Mouse (Mus musculus): Measurements from ENCODE around the gene Nos2. TPM values are rescaled to one million over a fixed set of nuclear protein-coding genes. Genes with fewer than 3 reads are reported as not detected.
"Not testable (repeated sequence)": the region's sequence is repeated elsewhere in the genome, so short reads cannot be mapped to it uniquely, and the experiment has no call there.

Nos2 gene
- polyA plus RNA-seq, 1 experiment = 1.5 TPM

DNA sequence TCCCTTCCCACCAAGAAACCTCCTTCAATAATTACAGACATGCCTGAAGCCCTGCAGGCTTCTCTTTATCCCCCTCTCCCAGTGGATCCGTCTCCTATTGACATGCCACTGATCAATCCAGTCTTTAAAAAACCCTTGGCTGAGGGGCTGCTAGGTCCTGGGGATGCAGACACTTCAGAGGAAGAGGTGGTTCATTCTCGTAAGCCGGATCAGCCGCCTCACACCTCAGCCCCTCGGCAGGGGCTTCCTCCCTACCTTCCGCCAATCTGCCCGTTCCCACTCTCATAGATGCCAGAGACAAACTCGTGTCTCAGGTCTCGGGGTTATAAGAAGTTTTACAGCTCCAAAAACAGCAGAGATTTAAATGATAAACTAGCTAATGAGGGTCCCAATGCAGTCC, 69.5 kb downstream of the Nos2 start:
- H3K27me3 ChIP-seq (replicated peaks; ENCODE audit: control insufficient read depth, insufficient read depth, low read length) = no peaks in the 10 kb centered on the region
- H3K36me3 ChIP-seq (ENCODE audit: control insufficient read depth, insufficient read depth, low read length) = no peaks in the 10 kb centered on the region
- H3K4me1 ChIP-seq (ENCODE audit: control insufficient read depth, insufficient read depth, low read length) = no peaks in the 10 kb centered on the region
- DNase-seq = no peak
- H3K27ac ChIP-seq (ENCODE audit: insufficient read depth, low read depth, low read length) = no peak overlapping the region
- TF ChIP-seq CTCF (conservative IDR thresholded peaks at IDR 0.05; ENCODE audit: insufficient read depth, insufficient read length, low read depth, low read length) (no peak), POLR2A (IDR thresholded peaks at IDR 0.05; ENCODE audit: low read depth, low read length) (no peak)
- WGBS = 94% methylated on average over 9 of the region's 9 CpGs
- no peak overlapping the region for H3K4me3 ChIP-seq (ENCODE audit: insufficient read depth, low read depth, low read length)

- not testable (repeated sequence) for H3K36me3 ChIP-seq (ENCODE audit: control insufficient read depth, insufficient read depth, low read length); H3K4me1 ChIP-seq (ENCODE audit: control insufficient read depth, insufficient read depth, low read length); H3K27ac ChIP-seq (ENCODE audit: insufficient read depth, low read depth, low read length); H3K27me3 ChIP-seq (replicated peaks; ENCODE audit: control insufficient read depth, insufficient read depth, low read length); DNase-seq; H3K4me3 ChIP-seq (ENCODE audit: insufficient read depth, low read depth, low read length)
- 82% methylated on average over 5 of the region's 5 CpGs for WGBS
Measured at GRCm38 (mm10) chr11:78990875-78991543, 70.4 kb downstream of the Nos2 start.

- Histone ChIP-seq H3K27me3 (replicated peaks; ENCODE audit: control insufficient read depth, insufficient read depth, low read length) (no peaks in the 10 kb centered on the region), H3K4me1 (ENCODE audit: control insufficient read depth, insufficient read depth, low read length) (no peaks in the 10 kb centered on the region), H3K27ac (ENCODE audit: insufficient read depth, low read depth, low read length) (no peak overlapping the region), H3K4me3 (ENCODE audit: insufficient read depth, low read depth, low read length) (no peak overlapping the region), H3K36me3 (ENCODE audit: control insufficient read depth, insufficient read depth, low read length) (no peaks in the 10 kb centered on the region)
- TF ChIP-seq CTCF (conservative IDR thresholded peaks at IDR 0.05; ENCODE audit: insufficient read depth, insufficient read length, low read depth, low read length) (no peak), POLR2A (IDR thresholded peaks at IDR 0.05; ENCODE audit: low read depth, low read length) (no peak)
- WGBS = 56% methylated on average over 6 of the region's 6 CpGs
- no peak for DNase-seq
Measured at GRCm38 (mm10) chr11:78999118-78999517, 78.5 kb downstream of the Nos2 start.

GRCm38 (mm10) chr11:79001871-79002270, 81.3 kb downstream of the Nos2 start:
- no peaks in the 10 kb centered on the region for H3K4me1 ChIP-seq (ENCODE audit: control insufficient read depth, insufficient read depth, low read length)
- WGBS = 95% methylated on average over 4 of the region's 4 CpGs
- no peaks in the 10 kb centered on the region for H3K36me3 ChIP-seq (ENCODE audit: control insufficient read depth, insufficient read depth, low read length)
- no peaks in the 10 kb centered on the region for H3K27me3 ChIP-seq (replicated peaks; ENCODE audit: control insufficient read depth, insufficient read depth, low read length)
- H3K27ac ChIP-seq (ENCODE audit: insufficient read depth, low read depth, low read length) = no peak overlapping the region
- no peak for DNase-seq
- TF ChIP-seq POLR2A (IDR thresholded peaks at IDR 0.05; ENCODE audit: low read depth, low read length) (no peak), CTCF (conservative IDR thresholded peaks at IDR 0.05; ENCODE audit: insufficient read depth, insufficient read length, low read depth, low read length) (no peak)
- no peak overlapping the region for H3K4me3 ChIP-seq (ENCODE audit: insufficient read depth, low read depth, low read length)

DNA sequence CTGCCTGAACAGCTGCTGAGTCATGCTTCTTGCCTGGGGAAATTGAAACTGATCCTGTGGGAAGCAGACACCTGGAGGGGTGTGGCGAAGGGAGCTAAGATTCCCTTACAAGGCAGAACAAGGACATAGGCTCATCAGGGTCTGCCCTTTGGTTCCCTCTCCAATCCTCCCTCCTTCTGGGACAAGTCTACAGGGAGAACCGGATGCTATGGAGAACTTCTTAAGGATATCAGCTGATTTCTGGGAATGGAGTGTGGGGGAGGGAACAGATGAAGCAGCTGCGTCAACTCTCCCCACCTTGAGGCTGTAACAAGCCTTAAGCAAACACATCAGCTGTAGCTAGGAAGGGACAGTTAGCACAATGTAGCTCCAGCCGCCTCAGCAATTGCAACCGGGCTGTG, 82.0 kb downstream of the Nos2 start:
- TF ChIP-seq POLR2A (IDR thresholded peaks at IDR 0.05; ENCODE audit: low read depth, low read length) (no peak), CTCF (conservative IDR thresholded peaks at IDR 0.05; ENCODE audit: insufficient read depth, insufficient read length, low read depth, low read length) (no peak)
- DNase-seq = peak; percentile 18
- 54% methylated on average over 5 of the region's 5 CpGs for WGBS
- Histone ChIP-seq H3K36me3 (ENCODE audit: control insufficient read depth, insufficient read depth, low read length) (no peaks in the 10 kb centered on the region), H3K27ac (ENCODE audit: insufficient read depth, low read depth, low read length) (no peak overlapping the region), H3K4me1 (ENCODE audit: control insufficient read depth, insufficient read depth, low read length) (no peaks in the 10 kb centered on the region), H3K4me3 (ENCODE audit: insufficient read depth, low read depth, low read length) (no peak overlapping the region), H3K27me3 (replicated peaks; ENCODE audit: control insufficient read depth, insufficient read depth, low read length) (no peaks in the 10 kb centered on the region)

- TF ChIP-seq POLR2A (IDR thresholded peaks at IDR 0.05; ENCODE audit: low read depth, low read length) (no peak), CTCF (conservative IDR thresholded peaks at IDR 0.05; ENCODE audit: insufficient read depth, insufficient read length, low read depth, low read length) (no peak)
- no peak overlapping the region for H3K4me3 ChIP-seq (ENCODE audit: insufficient read depth, low read depth, low read length)
- WGBS = 62% methylated on average over 11 of the region's 11 CpGs
Measured at GRCm38 (mm10) chr11:79003053-79003768, 82.6 kb downstream of the Nos2 start.

GRCm38 (mm10) chr11:79003769-79004638, 83.4 kb downstream of the Nos2 start:
- 72% methylated on average over 10 of the region's 10 CpGs for whole genome bisulfite sequencing
- Histone ChIP-seq H3K4me1 (ENCODE audit: control insufficient read depth, insufficient read depth, low read length) (no peaks in the 10 kb centered on the region), H3K27ac (ENCODE audit: insufficient read depth, low read depth, low read length) (no peak overlapping the region), H3K36me3 (ENCODE audit: control insufficient read depth, insufficient read depth, low read length) (no peaks in the 10 kb centered on the region), H3K27me3 (replicated peaks; ENCODE audit: control insufficient read depth, insufficient read depth, low read length) (no peaks in the 10 kb centered on the region), H3K4me3 (ENCODE audit: insufficient read depth, low read depth, low read length) (no peak overlapping the region)
- TF ChIP-seq CTCF (conservative IDR thresholded peaks at IDR 0.05; ENCODE audit: insufficient read depth, insufficient read length, low read depth, low read length) (no peak), POLR2A (IDR thresholded peaks at IDR 0.05; ENCODE audit: low read depth, low read length) (no peak)
- no peak for DNase-seq

More at GRCm38 (mm10) chr11:79003053-79003768, 82.6 kb downstream of the Nos2 start:
- Histone ChIP-seq H3K27ac (ENCODE audit: insufficient read depth, low read depth, low read length) (no peak overlapping the region), H3K27me3 (replicated peaks; ENCODE audit: control insufficient read depth, insufficient read depth, low read length) (no peaks in the 10 kb centered on the region), H3K36me3 (ENCODE audit: control insufficient read depth, insufficient read depth, low read length) (no peaks in the 10 kb centered on the region), H3K4me1 (ENCODE audit: control insufficient read depth, insufficient read depth, low read length) (no peaks in the 10 kb centered on the region)
- DNase-seq = peak; percentile 15

Data from kidney, adult 2 months (tissue).